Mouse (Mus musculus) adrenal gland, adult 2 months (tissue): ENCODE results near the gene Nr5a1. TPM values are rescaled to one million over a fixed set of nuclear protein-coding genes. Genes with fewer than 3 reads are reported as not detected.

Source experiments
- DNase-seq: peaks from one replicate; pipeline ENCODE4 v3.0.0; 2021
- long read RNA-seq: library from polyadenylated mRNA; stranded (forward); transcript quantifications from one replicate; pipeline ENCODE4 v2.0.0, GENCODE M21; 2021
- polyA plus RNA-seq: library from polyadenylated mRNA; depleted of rRNA; stranded (reverse); fragments of >200 nt; gene quantifications from 2 replicates; pipeline ENCODE4 v1.2.3, GENCODE M21; 2012; rRNA removed
- total RNA-seq, 2 experiments: library from RNA; stranded (reverse); gene quantifications; 2 replicates each; pipeline ENCODE4 v1.2.3; 2021

Gene Nr5a1
- total RNA-seq (100 to 1,000 TPM; 302 to 765 TPM), polyA plus RNA-seq (836 and 1,436 TPM in 2 replicates)
- long read RNA-seq, transcript Nr5a1-201 (7 exons, 2,947 nt) = major isoform, 138 of 275 reads
- long read RNA-seq, partial matches to known transcripts = 73 of 275 reads
- long read RNA-seq, other reads (novel, unspliced or antisense) = 60 of 275 reads

DNA sequence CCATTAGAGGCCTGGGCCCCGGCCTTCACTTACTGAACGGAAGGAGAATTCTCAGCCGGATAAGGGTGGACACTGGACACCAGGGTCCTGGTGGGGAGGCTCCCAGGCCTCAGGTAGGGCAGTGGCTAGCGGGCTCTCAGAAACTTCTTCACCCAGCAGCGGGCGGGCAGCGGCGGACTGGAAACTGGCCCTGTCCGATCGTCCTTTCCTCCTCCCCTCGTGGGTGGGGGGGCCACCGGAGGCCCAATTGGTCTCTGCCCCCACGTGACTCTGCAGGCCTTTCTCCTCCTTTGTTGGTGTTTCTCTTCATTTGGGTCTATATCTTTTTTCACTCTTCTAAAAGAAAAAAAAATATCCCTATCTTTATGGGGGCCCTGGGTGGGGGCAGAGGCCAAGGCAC lies at the start of gene Nr5a1:
Gene Nr5a1, minus strand, starts transcription at position 219 of the 400 bp plus-strand sequence.
- peak; percentile 92 for DNase-seq

DNA sequence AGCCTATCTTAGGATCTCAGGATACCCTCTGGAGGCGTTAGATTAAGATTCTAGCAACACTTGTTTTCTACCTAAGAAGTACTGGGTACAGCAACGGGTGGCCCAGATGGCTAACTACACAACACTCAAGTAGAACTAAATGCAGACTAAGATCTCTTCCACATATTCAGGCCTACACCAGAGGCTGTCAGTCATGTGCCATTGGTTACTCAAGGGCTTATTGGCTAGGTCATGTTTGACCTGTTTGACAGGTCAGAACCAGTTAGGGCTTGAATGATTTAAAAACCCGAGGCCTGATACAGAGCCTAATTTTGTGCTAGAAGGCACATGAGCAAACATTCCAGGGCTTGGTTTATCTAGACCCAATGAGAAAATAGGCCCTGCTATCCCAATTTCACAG lies 25.5 kb upstream of the Nr5a1 start:
- no peak for DNase-seq

DNA sequence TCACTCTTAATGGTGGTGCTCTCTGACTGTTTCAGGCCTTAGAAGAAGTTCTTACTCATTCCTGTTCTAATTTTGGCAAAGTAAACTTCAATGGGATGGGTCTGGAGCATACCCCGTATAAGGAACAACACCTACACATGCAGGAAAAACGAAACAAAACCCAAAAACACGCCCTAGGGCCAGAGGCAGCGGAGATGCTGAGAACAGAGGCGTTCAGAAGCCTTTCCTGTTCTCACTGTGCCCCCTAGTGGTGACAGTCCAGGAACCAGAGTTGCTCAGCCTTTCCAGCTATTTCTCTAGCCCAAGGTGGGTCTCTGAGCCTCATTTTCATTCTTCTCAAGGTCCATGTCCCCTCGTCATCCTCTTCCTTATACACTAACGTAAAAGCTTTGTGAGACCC lies 25.1 kb upstream of the Nr5a1 start:
- peak; percentile 81 for DNase-seq

DNA sequence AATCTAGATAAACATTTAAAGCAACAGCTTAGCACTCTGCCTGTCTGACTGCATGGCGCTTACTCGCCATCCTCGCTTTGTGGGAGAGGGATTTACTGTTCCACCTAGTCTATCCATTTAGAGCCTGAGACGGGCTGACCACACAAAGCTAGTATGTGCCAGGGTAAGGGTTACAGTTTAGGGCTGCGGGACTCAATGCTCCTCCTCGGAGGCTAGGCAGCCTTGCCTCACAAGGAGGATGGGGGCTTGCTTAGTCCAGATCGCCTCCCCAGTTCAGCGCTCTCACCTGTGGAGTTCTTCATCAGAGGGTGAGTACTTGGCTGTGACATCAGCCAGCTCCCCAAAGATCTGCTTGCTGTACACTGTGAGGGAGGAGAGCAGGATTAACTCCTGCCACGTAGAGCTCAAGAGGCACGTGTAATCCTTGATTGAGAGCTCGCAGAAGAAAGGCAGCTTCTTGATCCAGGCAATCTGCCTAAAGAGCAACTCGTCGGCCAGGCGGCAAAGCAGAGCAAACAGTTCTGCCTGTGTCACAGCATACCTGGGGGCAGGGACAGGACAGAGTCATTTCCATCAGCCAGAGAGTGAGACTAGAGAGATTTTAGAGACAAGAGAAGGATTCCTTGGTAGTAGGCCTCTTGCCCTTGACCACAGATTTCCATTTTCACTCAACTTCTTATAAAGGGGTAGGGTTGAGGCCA lies 24.4 kb upstream of the Nr5a1 start:
- DNase-seq = no peak

DNA sequence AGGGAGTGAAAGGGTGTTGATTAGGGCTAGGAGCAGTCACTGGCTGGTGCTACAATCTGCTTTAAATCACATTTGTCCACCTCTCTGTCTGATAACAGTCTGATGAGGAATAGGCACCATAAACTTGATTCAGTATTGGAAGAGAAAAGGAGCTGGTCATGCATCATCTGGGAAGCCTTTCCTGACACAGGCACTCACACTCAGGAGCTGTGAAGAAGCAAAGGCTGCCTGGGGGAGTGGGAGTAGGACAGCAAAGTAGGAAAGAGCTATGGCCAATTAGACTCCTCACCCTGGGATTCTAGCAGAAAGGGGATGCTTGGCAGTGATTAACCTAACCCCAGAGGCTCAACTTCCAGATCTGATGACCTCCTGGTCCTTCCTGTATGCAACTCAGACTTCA lies 21.4 kb upstream of the Nr5a1 start:
- DNase-seq = no peak

DNA sequence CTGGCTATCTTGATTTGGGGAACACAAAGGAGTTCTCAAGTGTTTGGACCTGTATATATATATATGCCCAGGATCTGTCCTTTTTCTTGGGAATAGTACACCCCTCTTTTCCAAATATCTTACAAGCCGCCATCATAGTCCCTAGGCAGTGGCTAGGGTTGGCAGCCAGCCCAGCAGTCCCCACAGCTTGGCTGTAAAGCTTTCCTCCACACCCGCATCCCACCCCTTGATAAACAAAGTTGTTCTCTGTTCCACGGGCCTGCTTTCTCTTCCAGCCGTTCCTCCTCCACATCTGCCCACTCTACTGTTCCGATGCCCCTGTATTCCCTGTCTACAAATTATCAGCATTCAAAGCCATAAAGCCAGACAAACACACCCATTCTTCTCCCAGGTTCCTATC lies 20.4 kb upstream of the Nr5a1 start:
- DNase-seq = no peak

DNA sequence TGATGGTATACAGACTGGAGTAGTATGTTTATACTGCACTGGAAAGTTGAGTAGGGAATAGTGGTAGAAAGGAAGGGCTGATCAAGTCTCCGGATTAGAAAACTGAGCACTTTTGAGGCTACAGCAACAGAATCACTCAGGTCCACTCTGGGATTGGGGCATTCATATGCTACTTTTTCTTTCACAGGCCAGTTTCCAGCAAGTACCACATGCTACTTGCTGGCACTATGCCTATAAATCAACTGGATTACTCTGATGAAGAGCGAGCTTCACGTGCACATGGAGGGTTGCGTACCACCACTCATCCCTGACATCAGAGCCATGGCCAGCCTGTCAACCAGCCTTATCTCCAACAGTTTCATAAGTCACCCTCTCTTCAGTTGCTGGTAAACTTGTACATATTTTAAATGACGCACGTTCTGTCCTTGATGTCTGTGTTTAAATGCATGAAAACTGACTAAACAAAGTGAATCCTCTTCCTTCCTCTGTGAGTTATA lies 16.0 kb upstream of the Nr5a1 start:
- DNase-seq = peak; percentile 83

DNA sequence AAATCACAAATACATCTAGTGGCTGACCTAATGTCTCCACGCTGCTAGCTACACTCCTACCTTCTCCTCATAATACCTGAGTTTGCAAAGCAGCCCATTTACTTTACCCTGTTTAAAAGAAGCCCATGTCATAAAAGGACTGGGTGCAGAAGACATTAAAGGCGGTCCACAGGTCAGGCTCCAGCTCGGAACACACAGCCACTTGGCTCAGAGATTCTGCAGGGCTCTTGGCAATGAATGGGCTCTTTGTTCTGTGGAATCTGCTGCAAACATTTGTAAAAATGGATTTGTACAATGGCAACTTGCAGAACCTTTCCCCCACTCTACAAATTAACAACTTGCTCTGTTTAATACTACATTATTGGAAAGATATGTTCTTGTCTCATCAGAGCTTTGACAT lies 11.1 kb upstream of the Nr5a1 start:
- no peak for DNase-seq

DNA sequence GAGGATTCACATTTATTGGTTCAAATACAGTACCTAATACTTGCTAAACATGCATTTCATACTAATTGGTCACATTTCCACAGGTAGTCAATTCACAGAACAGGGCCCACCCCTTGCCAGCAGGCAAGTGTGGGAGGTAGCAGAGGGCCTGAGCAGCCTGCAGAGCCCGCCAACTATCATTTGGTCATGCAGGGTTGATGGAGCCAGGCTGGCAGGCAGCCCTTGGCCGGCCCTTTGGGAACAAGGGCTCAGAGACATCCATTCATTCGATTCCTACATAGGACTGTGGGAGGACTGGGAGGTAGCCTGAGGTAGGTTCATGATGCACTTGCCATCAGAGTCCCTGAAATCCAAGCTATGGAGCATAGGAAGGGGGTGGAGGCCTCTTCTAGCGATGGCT lies 9.0 kb upstream of the Nr5a1 start:
- no peak for DNase-seq

DNA sequence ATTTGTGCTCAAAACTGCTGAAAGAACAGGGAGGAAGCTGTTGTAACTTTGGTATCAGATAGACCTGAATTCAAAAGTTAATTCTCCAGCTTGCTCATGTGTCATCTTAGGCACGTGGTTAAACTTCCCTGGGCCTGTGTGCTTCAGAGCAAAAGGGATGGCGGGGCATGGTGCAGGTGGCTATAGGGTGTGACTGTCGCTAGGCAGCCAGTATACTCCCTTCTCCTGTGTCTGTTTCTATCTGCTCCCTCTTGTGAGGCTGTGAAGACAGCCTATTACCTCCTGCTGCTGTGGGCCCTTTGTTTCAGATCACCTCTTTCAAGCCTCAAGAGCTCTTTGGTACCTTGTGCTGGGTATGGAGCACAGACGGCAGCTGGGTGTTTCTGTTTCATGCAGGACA lies 7.7 kb upstream of the Nr5a1 start:
- DNase-seq = no peak

DNA sequence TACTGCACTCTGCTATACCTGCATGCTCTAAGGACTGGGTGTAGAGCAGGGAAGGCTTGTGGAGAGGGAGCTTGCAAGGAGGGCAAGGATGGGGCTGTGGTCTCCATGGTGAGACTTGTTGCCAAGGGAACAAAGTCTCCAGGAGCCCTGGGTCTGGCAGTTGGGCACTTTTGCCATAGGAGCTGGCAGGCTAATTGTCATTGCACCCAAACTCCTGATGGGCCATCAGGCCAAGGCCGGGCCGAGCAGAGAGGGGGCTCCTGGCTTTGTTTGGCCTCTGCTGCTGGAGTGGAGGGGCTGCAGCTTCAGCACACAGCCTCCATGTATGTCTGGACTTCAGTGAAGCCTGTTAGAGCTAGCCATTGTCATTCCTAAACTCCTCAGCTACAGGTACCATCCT lies 6.3 kb upstream of the Nr5a1 start:
- DNase-seq = no peak

DNA sequence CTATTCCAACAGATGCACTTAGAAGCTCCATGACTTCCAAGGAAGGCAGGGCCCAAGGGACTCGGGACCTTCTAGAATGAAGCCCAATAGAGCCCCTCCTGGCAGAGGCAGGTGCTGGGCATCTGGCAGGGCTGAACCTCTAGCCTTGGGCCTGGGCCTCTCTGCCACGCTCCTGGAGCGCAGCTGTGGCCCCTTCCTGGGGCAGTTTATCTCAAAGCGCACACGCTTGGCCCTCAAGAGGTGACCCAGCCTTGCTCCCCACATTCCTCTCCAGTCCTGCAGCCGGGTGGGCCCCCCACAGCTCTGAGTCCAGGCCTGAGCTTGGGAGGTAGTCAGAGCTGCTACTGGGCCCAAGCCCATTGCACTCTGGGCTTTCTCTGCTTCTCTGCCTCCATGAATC lies 5.0 kb upstream of the Nr5a1 start:
- DNase-seq = peak; percentile 66

DNA sequence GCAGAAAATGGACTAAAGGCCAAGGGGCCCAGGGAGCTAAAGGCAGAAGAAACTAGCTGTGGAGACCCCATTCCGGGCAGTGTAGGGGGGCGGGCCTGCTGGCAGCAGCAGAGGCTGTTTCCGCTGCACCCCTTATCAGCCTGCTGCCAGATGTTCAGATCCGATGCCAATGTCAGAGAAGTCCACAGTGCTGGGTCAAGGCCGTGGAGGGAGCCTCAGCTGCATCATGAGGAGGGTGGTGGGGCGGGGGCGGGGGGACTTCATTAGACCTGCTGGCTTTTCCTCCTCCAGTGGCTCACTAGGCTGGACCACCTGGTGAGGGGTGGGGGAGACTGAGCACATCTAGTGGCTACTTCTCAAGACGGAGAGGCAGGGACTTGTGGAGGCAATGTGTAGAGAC lies 4.3 kb upstream of the Nr5a1 start:
- peak; percentile 82 for DNase-seq

DNA sequence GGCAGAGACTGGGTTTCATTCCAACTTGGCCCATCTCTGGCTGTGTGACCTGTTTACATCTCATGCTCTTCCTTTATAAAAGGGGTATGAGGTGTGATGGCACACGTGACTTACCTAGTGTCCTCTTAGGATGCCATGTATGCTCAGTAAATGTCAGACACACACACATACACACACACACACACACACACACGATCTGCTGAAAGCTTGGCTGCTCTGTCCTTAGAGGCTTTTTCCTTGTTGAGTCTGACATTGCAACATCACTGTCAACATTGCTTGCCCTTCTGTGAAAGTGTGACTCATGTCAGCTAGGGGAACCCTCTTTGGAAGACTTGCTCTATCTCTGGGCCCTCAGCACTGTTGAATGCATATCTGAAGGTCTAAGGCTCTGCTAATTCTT lies 3.1 kb upstream of the Nr5a1 start:
- DNase-seq = peak; percentile 74

DNA sequence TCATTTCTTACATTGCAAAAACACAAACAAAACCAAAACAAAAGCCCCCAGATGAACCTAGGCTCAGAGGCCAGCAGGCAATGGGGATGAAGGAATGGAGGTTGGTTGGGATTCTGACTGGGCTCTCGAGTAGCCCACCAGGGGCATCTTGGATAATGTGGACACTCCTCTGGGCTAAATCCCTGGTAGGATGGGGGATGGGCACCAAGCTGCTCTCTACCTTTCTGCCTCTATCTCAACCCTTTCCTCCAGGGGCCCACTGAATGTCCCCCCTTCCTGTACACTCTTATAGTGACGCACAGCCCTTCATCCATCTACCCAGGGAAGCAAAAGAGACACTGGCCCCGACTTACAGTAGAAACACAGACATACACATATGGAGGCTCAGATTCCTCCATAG lies 746 bp downstream of the Nr5a1 start:
- DNase-seq = peak; percentile 54

DNA sequence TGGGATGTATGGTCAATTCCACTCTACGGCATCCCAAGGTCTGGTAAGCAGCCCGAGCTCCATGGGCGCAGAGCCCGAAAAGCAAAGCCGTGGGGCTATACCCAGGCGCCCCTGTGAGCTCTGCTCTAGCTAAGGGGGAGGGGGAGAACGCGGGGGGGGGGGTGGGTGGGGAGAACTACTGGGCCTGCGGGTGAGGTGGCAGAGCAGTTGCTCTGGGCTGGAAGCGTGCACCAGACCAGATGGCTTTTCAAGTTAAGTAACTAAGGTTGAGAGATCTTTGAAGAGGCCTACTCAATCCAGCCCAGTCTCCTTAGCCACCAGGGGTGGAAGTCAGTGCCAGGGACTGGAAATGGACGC lies 1.6 kb downstream of the Nr5a1 start:
- DNase-seq = peak; percentile 65

DNA sequence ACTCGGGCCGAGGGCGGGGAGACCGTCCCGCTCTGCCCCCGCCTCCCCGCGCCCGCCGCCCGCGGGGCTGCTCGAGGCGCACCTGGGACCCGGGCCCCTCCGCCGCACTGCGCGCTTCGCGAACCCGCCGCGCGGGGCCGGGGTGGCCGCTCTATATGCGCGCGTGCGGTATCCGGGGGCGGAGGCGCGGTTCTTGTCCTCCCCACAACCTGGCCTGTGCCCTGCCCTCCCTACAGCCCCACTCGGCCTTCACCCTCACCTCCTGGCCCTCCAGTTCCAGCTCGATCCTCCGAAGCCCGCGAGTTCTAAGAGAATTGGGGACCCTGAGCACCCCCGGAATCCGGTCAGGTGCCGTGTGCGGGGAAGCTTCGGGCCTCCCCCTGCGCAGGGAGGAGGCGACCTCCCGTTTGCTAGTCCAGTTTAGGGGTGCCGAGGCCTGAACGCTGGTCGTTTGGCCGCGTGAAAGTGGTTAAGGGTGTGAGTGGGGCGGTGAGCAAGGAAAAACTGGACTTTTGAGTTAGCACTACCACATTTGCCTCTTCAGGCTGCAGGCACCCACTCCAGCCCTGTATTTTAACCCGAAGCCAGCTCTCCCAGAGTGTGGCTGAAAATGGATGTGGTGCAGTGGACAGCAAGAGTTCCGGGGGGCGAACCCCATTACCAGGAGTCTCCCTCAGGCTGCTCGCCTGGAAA lies 2.1 kb downstream of the Nr5a1 start:
- DNase-seq = peak; percentile 62

DNA sequence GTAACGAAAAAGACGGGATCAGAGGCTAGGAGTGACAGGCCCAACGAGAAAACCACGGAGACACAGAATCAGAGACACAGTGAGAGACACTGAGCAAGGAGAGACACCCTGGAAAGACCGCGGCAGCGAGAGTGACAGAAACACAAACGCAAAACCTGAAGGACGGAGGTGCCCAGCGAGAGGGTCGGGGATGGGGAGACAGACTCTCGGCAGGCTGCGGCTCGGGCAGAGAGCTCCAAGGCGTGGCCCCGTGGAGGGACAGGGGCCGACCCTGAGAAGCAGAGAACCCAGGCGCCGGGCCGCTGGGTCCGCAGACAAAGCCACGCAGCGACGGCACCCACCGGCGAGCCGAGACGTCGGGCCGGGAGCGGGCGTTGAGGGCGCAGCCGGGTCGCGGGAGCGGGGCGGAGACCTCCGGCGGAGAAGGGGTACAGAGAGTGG lies 2.9 kb downstream of the Nr5a1 start:
- DNase-seq = peak; percentile 62

DNA sequence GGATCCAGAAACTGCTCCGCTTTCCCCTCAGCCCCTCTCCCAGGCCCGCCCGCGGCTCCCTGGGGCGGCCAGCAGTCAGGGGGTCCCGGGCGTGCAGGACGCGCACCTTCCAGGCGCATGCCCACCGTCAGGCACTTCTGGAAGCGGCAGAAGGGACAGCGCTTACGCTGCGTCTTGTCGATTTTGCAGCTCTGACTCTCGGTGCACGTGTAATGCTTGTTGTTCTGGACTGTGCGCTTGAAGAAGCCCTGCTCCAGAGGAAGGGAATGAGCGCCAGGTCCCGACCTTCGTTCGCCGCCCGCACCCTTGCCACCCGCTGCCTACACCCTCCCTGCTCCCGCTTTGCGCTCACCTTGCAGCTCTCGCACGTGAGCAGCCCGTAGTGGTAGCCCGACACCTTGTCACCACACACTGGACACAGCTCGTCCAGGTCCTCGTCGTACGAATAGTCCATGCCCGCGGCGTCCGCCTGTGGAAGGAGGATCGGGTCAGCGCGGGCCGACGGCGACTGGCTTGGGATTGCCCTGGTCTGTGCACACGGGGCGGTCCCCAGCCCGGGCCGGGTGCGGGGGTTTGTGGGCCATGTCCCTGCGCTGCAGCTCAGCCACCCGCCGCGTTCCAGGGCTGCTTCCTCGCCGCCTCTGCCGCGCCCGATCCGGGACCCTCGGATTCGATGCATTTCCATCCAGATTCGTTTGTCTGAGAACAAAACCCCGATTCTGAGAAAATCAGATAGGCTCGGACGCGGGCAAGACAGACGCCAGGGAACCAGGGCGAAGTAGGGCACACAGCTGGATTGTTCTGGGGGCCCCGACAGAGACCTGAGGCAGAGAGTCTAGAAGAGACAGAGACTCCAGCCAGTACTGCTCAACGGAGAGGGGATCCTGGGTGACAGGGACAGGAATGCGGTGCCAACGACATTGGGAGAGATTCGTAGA lies 3.8 kb downstream of the Nr5a1 start:
- DNase-seq = peak; percentile 56

DNA sequence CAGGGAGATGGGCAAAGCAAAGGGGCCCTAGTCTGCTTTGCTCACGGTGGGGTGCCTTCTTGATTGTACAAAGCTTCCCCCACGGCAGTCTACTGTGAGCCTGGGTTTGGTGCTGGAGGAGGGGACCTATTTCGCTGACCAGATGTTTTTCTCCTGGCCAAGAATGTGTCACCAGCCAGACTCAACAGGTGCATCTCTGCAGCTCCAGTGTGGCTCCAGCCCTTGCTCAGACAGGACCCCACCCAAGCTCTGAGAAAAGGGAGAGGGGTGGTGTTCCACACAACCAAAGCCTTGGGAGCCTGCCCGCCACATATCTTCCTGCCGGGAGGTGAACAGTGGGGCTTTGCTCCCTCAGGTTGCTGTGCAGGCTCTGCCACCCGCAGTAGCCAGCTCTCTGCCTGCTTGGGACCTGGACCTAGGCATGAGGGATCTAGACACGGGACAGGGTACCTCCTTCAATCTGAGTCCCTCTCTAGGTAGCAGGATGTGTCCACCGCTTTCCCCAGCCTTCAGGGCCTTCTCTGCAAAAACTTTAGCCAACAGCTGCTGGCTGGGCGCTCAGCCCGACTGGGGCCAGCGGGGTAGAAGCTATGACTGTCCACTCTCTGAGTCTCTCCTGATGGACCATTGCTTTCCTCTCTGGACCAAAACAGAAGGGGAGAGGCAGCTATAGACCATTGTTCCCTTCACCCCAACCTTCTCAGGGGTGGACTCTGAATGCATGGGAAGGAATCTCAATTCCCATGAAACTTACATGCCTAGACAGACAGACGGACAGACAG lies 5.2 kb downstream of the Nr5a1 start:
- peak; percentile 42 for DNase-seq

DNA sequence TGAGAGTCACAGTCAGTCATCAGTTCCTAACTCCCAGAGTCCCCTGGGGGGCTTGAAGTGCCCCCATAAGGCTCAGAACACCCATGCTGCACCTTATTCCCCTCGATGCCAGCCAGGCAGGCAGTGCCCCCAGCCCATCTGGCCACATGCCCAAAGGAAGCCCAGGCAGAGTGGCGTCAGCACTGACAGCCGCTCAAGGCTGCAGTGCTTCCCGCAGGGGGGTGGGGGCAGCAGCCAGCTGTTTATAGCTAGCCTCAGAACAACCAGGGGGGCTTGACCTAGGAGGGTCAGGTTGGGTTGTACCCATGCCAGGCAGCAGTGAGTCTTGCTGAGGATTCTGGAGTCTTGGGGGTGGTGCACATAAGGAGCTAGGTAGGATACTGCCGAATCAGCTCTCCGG lies 7.7 kb downstream of the Nr5a1 start:
- DNase-seq = peak; percentile 85
